Comparison of ENCODE assay signal across 13 mouse cellular contexts in the genomic region with DNA sequence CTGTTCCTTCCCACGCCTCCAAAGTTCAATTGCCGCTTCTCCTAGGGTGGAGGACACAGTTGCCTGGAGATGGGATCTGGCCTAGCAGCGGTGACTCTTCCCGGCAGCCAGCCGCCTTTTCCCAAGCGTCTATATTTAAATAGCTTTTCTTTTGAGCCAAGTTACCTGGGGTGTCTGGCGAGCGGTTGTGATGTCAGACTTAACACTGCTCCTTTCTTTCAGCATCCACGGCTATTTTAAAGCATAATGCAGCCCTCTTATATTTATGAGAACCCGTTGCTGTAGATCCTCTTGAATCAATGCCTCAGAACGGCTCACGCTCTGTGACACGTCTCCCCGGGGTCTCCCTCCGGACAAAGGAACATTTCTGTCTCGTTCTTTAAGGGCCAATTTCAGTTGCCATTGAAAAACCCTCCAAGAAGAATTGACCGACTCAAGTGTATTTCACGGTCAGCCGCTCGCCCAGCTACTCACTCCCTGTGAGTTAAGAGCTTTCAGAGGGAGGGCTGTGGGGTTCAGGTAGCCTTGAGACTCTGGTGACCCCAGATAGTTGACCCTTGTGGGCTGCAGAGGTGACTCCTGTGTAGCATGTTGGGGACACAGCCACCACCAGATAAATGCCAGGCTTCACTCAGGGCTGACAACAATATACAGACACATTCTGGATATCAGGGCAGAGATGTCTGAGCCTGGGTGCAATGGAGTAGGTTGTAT. TPM values are rescaled to one million over a fixed set of nuclear protein-coding genes. Genes with fewer than 3 reads are reported as not detected.
A peak's percentile ranks its signal among the peaks of the same experiment; 100 is the strongest.
DNase-seq lines count a peak whose midpoint lies in the region; ATAC-seq and TF ChIP-seq lines count a peak whose summit lies in the region.
"Had no signal": no experiment of that assay in that cellular context is flagged by ENCODE, and none has a peak within 500 bp of the region (broad histone marks: within the 10 kb centered on the region; RNA-seq: fewer than 3 reads in every experiment).

No protein-coding gene starts in this region.

- H3K9me3 ChIP-seq in forebrain, embryonic 10.5 days = no peaks in the 10 kb centered on the region
- H3K9me3 ChIP-seq in hindbrain, embryonic 14.5 days (ENCODE audit: control insufficient read depth, low read length) = no peaks in the 10 kb centered on the region
- H3K9me3 ChIP-seq in midbrain, postnatal 0 days (ENCODE audit: low read length) = no peaks in the 10 kb centered on the region
- H3K9me3 ChIP-seq in intestine, embryonic 15.5 days = no peaks in the 10 kb centered on the region
- H3K9me3 ChIP-seq: limb, embryonic 13.5 days had no signal

- H3K4me3 ChIP-seq in forebrain, embryonic 10.5 days = peak overlapping the region; percentile 10; the same call in 1 of the 2 replicates
- H3K4me3 ChIP-seq in hindbrain, embryonic 14.5 days (replicated peaks; ENCODE audit: low read length) = no peak overlapping the region
- no peak overlapping the region for H3K4me3 ChIP-seq in midbrain, postnatal 0 days (ENCODE audit: low read depth, low read length)
- no peak overlapping the region for H3K4me3 ChIP-seq in intestine, embryonic 15.5 days (replicated peaks)
- H3K4me3 ChIP-seq: limb, embryonic 13.5 days had no signal

- H3K4me2 ChIP-seq in hindbrain, embryonic 14.5 days (replicated peaks) = 0 out of 2 replicates have a peak overlapping the region, but pooled peaks have one; percentile 1
- peak overlapping the region; percentile 12; the same call in 1 of the 2 replicates for H3K4me2 ChIP-seq in midbrain, postnatal 0 days (ENCODE audit: low read depth, low read length, poor library complexity, severe bottlenecking)
- no peak overlapping the region for H3K4me2 ChIP-seq in intestine, embryonic 15.5 days (replicated peaks)
- H3K4me2 ChIP-seq: limb, embryonic 13.5 days had no signal

- peak; percentile 37 for DNase-seq in brain, adult 2 months (ENCODE audit: low read depth, low spot score)
- DNase-seq in forebrain, embryonic 10.5 days (ENCODE audit: extremely low spot score, low spot score) = no peak
- DNase-seq in hindbrain, embryonic 14.5 days (ENCODE audit: low spot score) = peak; percentile 51
- peak; percentile 57 for DNase-seq in midbrain, postnatal 0 days (ENCODE audit: low spot score)
- DNase-seq in lung, postnatal 10 days = no peak
- no peak for DNase-seq in kidney, adult 9 months
- DNase-seq: heart, postnatal 10 days; kidney, adult 18-20 months; lung, adult 2 months had no signal

- no peak for ATAC-seq in hindbrain, embryonic 14.5 days (ENCODE audit: low FRiP score)
- no peak; the same call in 1 of the 2 replicates for ATAC-seq in midbrain, postnatal 0 days (ENCODE audit: low FRiP score)
- no peak for ATAC-seq in intestine, embryonic 15.5 days

- H3K27ac ChIP-seq in forebrain, embryonic 10.5 days = peak overlapping the region; percentile 59; the same call in 1 of the 2 replicates
- H3K27ac ChIP-seq in hindbrain, embryonic 14.5 days = 0 out of 2 replicates have a peak overlapping the region, but pooled peaks have one; percentile 3
- no peak overlapping the region for H3K27ac ChIP-seq in midbrain, postnatal 0 days (ENCODE audit: low read depth, low read length)
- no peak overlapping the region for H3K27ac ChIP-seq in intestine, embryonic 15.5 days
- H3K27ac ChIP-seq: limb, embryonic 13.5 days had no signal

- H3K27me3 ChIP-seq in forebrain, embryonic 10.5 days (ENCODE audit: poor library complexity, severe bottlenecking) = peaks cover 42% of the 10 kb centered on the region
- H3K27me3 ChIP-seq in hindbrain, embryonic 14.5 days (ENCODE audit: control insufficient read depth, insufficient read depth, low read length) = no peaks in the 10 kb centered on the region
- no peaks in the 10 kb centered on the region; the same call in 1 of the 2 replicates for H3K27me3 ChIP-seq in midbrain, postnatal 0 days (ENCODE audit: insufficient read depth, low read length)
- no peaks in the 10 kb centered on the region for H3K27me3 ChIP-seq in intestine, embryonic 15.5 days (replicated peaks)
- H3K27me3 ChIP-seq: limb, embryonic 13.5 days had no signal

- WGBS in forebrain, embryonic 10.5 days = 40% methylated on average over 20 of the region's 20 CpGs
- WGBS in hindbrain, embryonic 14.5 days = 15% methylated on average over 20 of the region's 20 CpGs
- 15% methylated on average over 20 of the region's 20 CpGs for WGBS in midbrain, postnatal 0 days
- WGBS in intestine, embryonic 15.5 days = 75% methylated on average over 20 of the region's 20 CpGs

- peaks cover 39% of the 10 kb centered on the region for H3K4me1 ChIP-seq in forebrain, embryonic 10.5 days
- peaks cover 16% of the 10 kb centered on the region for H3K4me1 ChIP-seq in hindbrain, embryonic 14.5 days (replicated peaks; ENCODE audit: control insufficient read depth, insufficient read depth, low read length)
- 0 out of 2 replicates have a peak, but pooled peaks cover 9% of the 10 kb centered on the region for H3K4me1 ChIP-seq in midbrain, postnatal 0 days (ENCODE audit: insufficient read depth, low read length)
- H3K4me1 ChIP-seq in intestine, embryonic 15.5 days (replicated peaks) = peaks cover 3% of the 10 kb centered on the region; the same call in 1 of the 2 replicates

- H3K9ac ChIP-seq in hindbrain, embryonic 14.5 days = 0 out of 2 replicates have a peak overlapping the region, but pooled peaks have one; percentile 5
- H3K9ac ChIP-seq in midbrain, postnatal 0 days (replicated peaks; ENCODE audit: low read length, poor library complexity, severe bottlenecking) = no peak overlapping the region
- no peak overlapping the region for H3K9ac ChIP-seq in intestine, embryonic 15.5 days
- H3K9ac ChIP-seq: limb, embryonic 13.5 days had no signal

- TF ChIP-seq CTCF in midbrain, postnatal 0 days (IDR thresholded peaks at IDR 0.05) = no peak

- no peaks in the 10 kb centered on the region for H3K36me3 ChIP-seq in forebrain, embryonic 10.5 days (replicated peaks)
- H3K36me3 ChIP-seq in hindbrain, embryonic 14.5 days (replicated peaks; ENCODE audit: control insufficient read depth, insufficient read depth) = no peaks in the 10 kb centered on the region
- no peaks in the 10 kb centered on the region for H3K36me3 ChIP-seq in midbrain, postnatal 0 days (ENCODE audit: insufficient read depth, low read length)
- no peaks in the 10 kb centered on the region for H3K36me3 ChIP-seq in intestine, embryonic 15.5 days
- H3K36me3 ChIP-seq: limb, embryonic 13.5 days had no signal

RNA-seq across cellular contexts. Expression of a gene that starts 8.3 kb away (rescaled TPM):
- 0.16 TPM in 1 of 2 replicates, not detected in the other for polyA plus RNA-seq in forebrain, embryonic 10.5 days (2016; fragmentation: Nextera tagmentation; extraction: Ambion mirVana)
- polyA plus RNA-seq in hindbrain, embryonic 14.5 days (2014; fragmentation: Nextera tagmentation; extraction: Ambion mirVana) = 0.17 and 0.52 TPM in 2 replicates
- 0.94 and 1.8 TPM in 2 replicates for total RNA-seq in midbrain, postnatal 0 days (2014; rRNA removed)
- 1.1 and 1.2 TPM in 2 replicates for polyA plus RNA-seq in midbrain, postnatal 0 days (2015; fragmentation: Nextera tagmentation; extraction: Ambion mirVana)
- polyA plus RNA-seq in intestine, embryonic 15.5 days (2015; fragmentation: Nextera tagmentation; extraction: Ambion mirVana) = 0.19 TPM in 1 of 2 replicates, not detected in the other
- total RNA-seq: heart, postnatal 10 days; layer of hippocampus, postnatal 14 days; megakaryocyte-erythroid progenitor cell, adult 5-6 weeks had no signal

Comparison
In these comparisons a context has a peak if more than half of its experiments do, and no peak if none do; other contexts are left out.
1. DNase-seq: peak in brain, adult 2 months (single experiment), hindbrain, embryonic 14.5 days (single experiment) and midbrain, postnatal 0 days (single experiment); none in forebrain, embryonic 10.5 days (single experiment), lung, postnatal 10 days (single experiment) and kidney, adult 9 months (single experiment).
2. H3K27ac ChIP-seq: peak in forebrain, embryonic 10.5 days (single experiment) and hindbrain, embryonic 14.5 days (single experiment); none in midbrain, postnatal 0 days (single experiment) and intestine, embryonic 15.5 days (single experiment).